Mouse (Mus musculus) heart, adult 8-10 months (tissue): ENCODE measurements around the gene Cdh13. TPM values are rescaled to one million over a fixed set of nuclear protein-coding genes. Genes with fewer than 3 reads are reported as not detected.

ENCODE experiments used
- DNase-seq: peaks from one replicate; pipeline ENCODE4 v3.0.0; 2022; ENCODE audit warnings: low spot score
- total RNA-seq, 4 experiments: library from RNA; stranded (reverse); gene quantifications; 2 replicates each; pipeline ENCODE4 v1.2.4; 2022

Gene Cdh13
- total RNA-seq, 4 experiments from 2014 or later = 189 to 215 (median 197) TPM

GRCm38 (mm10) chr8:118444651-118445207 is 161.2 kb downstream of the Cdh13 start:
- peak; percentile 67 for DNase-seq

GRCm38 (mm10) chr8:118446516-118446915 is 163.0 kb downstream of the Cdh13 start:
- no peak for DNase-seq

- DNase-seq = no peak
Measured at GRCm38 (mm10) chr8:118448011-118448410, 164.5 kb downstream of the Cdh13 start.

GRCm38 (mm10) chr8:118452445-118453103 is 169.0 kb downstream of the Cdh13 start:
- DNase-seq = no peak

GRCm38 (mm10) chr8:118455245-118455644 is 171.7 kb downstream of the Cdh13 start:
- DNase-seq = no peak

GRCm38 (mm10) chr8:118465330-118465948 is 181.9 kb downstream of the Cdh13 start:
- no peak for DNase-seq

GRCm38 (mm10) chr8:118477587-118477986 is 194.1 kb downstream of the Cdh13 start:
- DNase-seq = no peak

GRCm38 (mm10) chr8:118488735-118489134 is 205.2 kb downstream of the Cdh13 start:
- DNase-seq = no peak

GRCm38 (mm10) chr8:118502509-118502908 is 219.0 kb downstream of the Cdh13 start:
- DNase-seq = no peak

- peak; percentile 43 for DNase-seq
Measured at GRCm38 (mm10) chr8:118509426-118509825, 225.9 kb downstream of the Cdh13 start.

GRCm38 (mm10) chr8:118513259-118513658 is 229.7 kb downstream of the Cdh13 start:
- no peak for DNase-seq

- DNase-seq = no peak
Measured at GRCm38 (mm10) chr8:118515616-118516015, 232.1 kb downstream of the Cdh13 start.

GRCm38 (mm10) chr8:118517071-118517470 is 233.5 kb downstream of the Cdh13 start:
- DNase-seq = no peak

- peak; percentile 33 for DNase-seq
Measured at GRCm38 (mm10) chr8:118518030-118518741, 234.7 kb downstream of the Cdh13 start.

- no peak for DNase-seq
Measured at GRCm38 (mm10) chr8:118518742-118519102, 235.2 kb downstream of the Cdh13 start.

- no peak for DNase-seq
Measured at GRCm38 (mm10) chr8:118523922-118524321, 240.4 kb downstream of the Cdh13 start.

GRCm38 (mm10) chr8:118538816-118539558 is 255.5 kb downstream of the Cdh13 start:
- DNase-seq = no peak

GRCm38 (mm10) chr8:118539559-118539819 is 256.0 kb downstream of the Cdh13 start:
- no peak for DNase-seq

GRCm38 (mm10) chr8:118539941-118540340 is 256.4 kb downstream of the Cdh13 start:
- no peak for DNase-seq

GRCm38 (mm10) chr8:118552397-118552796 is 268.9 kb downstream of the Cdh13 start:
- no peak for DNase-seq

- DNase-seq = no peak
Measured at GRCm38 (mm10) chr8:118552842-118553241, 269.3 kb downstream of the Cdh13 start.

- DNase-seq = no peak
Measured at GRCm38 (mm10) chr8:118564024-118564423, 280.5 kb downstream of the Cdh13 start.
